Mouse (Mus musculus) bone marrow macrophage, adult 2 months (primary cell): ENCODE data around the gene Adi1.

Experiments
- CTCF ChIP-seq: IDR thresholded peaks from 2 replicates; pipeline ENCODE4 v1.5.1; 2012; ENCODE audit warnings: low read depth, mild to moderate bottlenecking, low read length, moderate library complexity
- POLR2A ChIP-seq: IDR thresholded peaks from 2 replicates; pipeline ENCODE4 v1.6.1; 2012; ENCODE audit warnings: mild to moderate bottlenecking, low read depth, low read length, borderline replicate concordance

GRCm38 (mm10) chr12:28705204-28705603 lies 30.2 kb downstream of the Adi1 start:
- TF ChIP-seq CTCF (no peak), POLR2A (no peak)
